Mouse (Mus musculus): ENCODE data around the gene Trhde.

- TF ChIP-seq CTCF (IDR thresholded peaks at IDR 0.05; ENCODE audit: extremely low read depth, insufficient read depth, low read length) (no peak), POLR2A (IDR thresholded peaks at IDR 0.05; ENCODE audit: extremely low read depth, insufficient read depth, low read length) (no peak)
Observed at GRCm38 (mm10) chr10:114800331-114801304, 1.5 kb downstream of the Trhde start.

All from cortical plate, adult 2 months (tissue).